Mouse (Mus musculus): ENCODE results near the gene Alox12b.

DNA sequence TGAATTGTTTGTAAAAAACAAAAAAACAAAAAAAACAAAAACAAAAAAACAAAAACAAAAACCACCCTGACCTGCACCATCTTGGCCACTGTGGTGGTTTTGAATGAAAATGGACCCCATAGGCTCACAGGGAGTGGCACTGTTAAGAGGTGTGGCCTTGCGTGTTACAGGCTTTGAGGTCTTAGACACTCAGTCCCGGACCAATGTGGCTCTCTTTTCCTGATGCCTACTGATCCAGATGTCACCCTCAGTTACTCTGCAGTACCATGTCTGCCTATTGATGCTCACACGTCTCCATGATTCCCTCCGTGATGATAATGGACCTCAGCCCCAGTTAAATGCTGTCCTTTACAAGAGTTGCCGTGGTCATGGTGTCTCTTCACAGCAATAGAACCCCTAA is 60.6 kb downstream of the Alox12b start:
- TF ChIP-seq CTCF (IDR thresholded peaks at IDR 0.05; ENCODE audit: low read depth, low read length) (no peak), POLR2A (IDR thresholded peaks at IDR 0.05; ENCODE audit: borderline replicate concordance, low read depth, low read length) (no peak)
